Mouse (Mus musculus) layer of hippocampus, adult 18-20 months (tissue): Measurements from ENCODE around the gene Gm7879. TPM values are rescaled to one million over a fixed set of nuclear protein-coding genes. Genes with fewer than 3 reads are reported as not detected.
"Not testable (repeated sequence)": the region's sequence is repeated elsewhere in the genome, so short reads cannot be mapped to it uniquely, and the experiment has no call there.

ENCODE experiments used
- DNase-seq, 2 experiments: peaks; one replicate each; pipeline ENCODE4 v3.0.0; 2022; ENCODE audit warnings: low spot score in 2 of 2
- long read RNA-seq: library from polyadenylated mRNA; stranded (forward); transcript quantifications from one replicate; pipeline ENCODE4 v2.0.0, GENCODE M21; 2021
- total RNA-seq, 2 experiments: library from RNA; stranded (reverse); gene quantifications; 2 replicates each; pipeline ENCODE4 v1.2.3; 2021

Gene Gm7879
- 10 to 100 TPM; 10.7 to 14.8 TPM for total RNA-seq
- long read RNA-seq, partial matches to known transcripts = 0 of 1 reads
- long read RNA-seq, other reads (novel, unspliced or antisense) = 0 of 1 reads

DNA sequence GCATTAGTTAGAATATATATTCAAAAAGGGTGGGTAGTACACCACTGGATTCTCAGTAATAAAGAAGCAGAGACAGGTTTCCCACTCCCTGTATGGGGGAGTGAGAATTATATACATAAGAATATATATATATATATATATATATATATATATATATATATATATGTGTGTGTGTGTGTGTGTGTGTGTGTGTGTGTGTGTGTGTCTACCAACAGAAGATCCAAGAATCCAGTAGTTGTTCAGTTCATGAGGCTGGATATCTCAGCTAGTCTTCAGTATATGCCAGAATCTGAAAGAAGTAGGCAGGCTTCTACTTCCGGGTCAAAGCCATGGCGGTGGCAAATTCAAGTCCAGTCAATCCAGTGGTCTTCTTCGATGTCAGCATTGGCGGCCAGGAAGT is at the start of gene Gm7879:
Gene Gm7879, plus strand, starts transcription at position 301 of the 400 bp plus-strand sequence.
- not testable (repeated sequence) for DNase-seq

GRCm38 (mm10) chr5:43863642-43864041 is 49.3 kb upstream of the Gm7879 start:
- DNase-seq = no peak

- DNase-seq = no peak
These were observed 47.6 kb upstream of the Gm7879 start for GRCm38 (mm10) chr5:43865316-43865715.

DNA sequence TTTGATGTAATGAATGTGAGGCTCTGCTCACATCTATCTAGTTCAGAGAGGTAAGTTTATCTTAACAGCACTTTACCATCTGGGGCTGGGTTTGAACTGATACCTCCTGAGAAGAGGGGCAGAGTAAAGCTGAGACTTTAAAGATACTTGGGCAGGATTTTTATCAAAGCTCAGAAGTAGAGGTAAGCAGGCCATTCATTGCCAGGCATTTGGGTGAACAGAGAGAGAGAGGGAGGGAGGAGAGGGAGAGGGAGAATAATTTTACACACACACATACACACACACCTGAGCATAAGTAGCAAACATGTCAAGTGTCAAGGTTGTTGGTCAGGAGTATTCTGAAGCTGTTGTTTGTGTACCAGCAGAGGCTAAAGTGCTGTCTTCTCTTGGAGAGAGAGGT is 44.7 kb upstream of the Gm7879 start, which contains the start of gene Cd38:
Gene Cd38, plus strand, starts transcription at position 301 of the 400 bp plus-strand sequence.
- no peak for DNase-seq

DNA sequence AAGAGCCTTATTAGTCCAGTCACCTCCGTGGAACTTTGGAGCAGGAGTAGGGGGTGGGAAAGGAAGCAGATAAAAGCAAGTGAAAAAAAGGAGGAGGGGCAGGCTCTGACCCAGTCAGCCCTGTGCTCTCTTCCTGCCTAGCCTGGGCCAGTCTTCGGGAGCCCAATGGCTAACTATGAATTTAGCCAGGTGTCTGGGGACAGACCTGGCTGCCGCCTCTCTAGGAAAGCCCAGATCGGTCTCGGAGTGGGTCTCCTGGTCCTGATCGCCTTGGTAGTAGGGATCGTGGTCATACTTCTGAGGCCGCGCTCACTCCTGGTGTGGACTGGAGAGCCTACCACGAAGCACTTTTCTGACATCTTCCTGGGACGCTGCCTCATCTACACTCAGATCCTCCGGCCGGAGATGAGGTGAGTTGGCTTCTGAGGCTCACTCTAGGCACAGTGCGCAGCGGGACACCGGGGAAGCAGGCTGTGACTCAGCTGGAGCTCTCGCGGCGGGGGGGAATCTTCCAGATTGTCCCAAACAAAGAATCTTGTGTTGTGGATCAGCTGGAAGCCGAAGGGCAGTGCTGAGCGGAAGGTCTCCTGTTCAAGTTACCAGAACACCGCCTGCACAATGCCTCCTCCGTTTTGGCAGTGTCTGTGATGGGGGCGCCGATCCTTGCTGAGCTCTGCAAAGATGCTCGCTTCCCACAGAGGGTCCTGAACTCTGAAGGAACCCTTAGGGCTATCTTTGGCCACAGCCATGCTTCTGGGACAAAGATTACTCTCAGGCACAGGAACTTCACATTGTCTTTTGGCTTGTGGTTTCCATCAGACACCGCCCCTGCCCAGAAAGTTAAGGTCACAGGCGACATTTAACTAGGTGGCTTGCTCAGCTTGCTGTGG is 44.0 kb upstream of the Gm7879 start:
- DNase-seq = peak in 1 of 2 experiments; percentile 19

DNA sequence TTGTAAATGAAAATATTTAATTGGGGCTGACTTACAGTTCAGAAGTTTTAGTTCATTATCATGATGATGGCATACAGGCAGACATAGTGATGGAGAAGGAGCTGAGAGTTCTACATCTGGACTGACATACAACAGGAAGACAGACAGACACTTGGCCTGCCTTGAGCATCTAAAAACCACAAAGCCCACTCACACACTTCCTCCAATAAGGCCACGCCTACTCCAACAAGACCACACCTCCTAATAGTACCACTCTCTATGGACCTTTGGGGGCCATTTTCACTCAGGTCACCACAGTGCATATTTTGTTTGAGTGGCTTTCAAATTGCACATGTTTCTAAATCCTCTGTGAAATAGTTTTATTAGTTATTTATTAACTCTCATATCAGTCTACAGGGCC is 41.1 kb upstream of the Gm7879 start:
- DNase-seq = no peak

GRCm38 (mm10) chr5:43872652-43873051 is 40.3 kb upstream of the Gm7879 start:
- DNase-seq = no peak

DNA sequence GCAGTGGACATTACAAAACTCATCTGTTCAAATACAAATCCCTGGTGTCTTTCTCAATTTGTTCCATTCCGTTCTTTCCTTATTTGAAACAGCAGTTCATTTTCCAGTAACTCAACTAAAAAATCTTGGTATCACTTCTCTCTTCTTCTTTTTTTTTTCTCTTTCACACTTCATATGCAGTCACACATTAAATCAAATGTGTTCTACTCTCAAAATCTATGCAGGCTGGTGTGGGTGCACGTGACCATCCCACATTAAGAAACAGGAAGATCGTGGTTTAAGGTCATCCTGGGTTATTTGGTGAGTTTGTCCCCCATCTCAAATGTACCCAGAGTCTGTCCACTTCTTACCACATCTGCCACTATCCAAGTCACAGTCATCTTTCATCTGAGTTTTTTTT is 30.9 kb upstream of the Gm7879 start:
- no peak for DNase-seq

DNA sequence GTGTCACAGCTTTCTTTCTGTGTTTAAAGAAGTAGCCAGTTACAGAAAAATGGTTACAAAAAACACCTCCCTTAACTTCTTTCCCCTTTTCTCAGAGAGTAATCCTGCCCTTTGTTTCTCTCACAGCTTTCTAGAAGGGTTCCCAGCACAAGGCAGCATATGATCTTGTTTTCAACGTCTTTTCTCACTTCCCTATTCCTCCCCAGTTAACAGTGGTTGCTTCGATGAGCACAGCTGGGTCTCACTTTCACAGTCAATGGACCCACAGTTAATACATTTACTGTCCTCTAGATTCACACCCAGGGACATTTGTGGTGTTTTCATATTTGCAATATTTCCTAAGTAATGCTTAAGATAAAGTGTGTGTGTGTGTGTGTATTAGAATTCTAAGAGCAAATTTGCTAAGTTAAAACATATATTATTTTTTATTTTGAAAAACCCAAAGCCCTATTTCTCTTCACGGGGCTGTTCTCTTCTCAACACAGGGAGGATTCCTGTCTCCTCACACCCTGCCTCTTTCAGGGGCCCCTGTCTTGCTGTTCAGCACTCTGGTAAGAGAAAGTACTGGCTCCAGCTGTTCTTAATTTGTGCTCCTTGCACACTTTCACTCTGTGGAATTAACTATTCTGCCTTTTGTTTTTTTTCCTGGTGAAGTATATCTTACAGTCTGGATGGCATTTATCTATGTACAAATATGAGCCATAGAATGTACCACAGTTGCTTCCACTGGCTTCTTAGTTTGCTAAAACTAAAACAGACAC is 27.7 kb upstream of the Gm7879 start:
- no peak for DNase-seq

- DNase-seq = peak in 1 of 2 experiments; percentile 74
These were observed 20.6 kb upstream of the Gm7879 start for GRCm38 (mm10) chr5:43892386-43892785.

- peak in 1 of 2 experiments; percentile 47 for DNase-seq
These were observed 18.8 kb upstream of the Gm7879 start for GRCm38 (mm10) chr5:43894113-43894512.

DNA sequence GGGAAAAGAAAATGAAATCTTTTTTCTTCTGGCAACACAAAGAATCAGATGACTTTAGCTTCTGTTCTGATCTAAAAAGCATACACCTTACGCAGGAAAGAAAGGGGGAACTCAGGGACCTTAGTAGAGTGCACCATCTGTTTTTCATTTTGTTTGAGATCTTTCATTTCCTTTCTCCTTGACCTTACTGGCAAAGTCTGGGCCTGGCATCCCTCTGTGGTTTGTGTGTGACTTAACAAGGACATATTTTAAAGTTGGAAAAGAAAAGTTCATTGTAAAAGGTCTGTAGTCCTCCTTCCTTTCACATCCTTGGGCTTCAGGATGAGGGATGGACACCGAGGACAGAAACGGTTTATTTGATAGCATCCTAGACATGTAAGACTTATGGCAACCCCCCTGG is 17.0 kb upstream of the Gm7879 start:
- DNase-seq = no peak

- DNase-seq = no peak
These were observed 8.3 kb upstream of the Gm7879 start for GRCm38 (mm10) chr5:43904685-43905084.

DNA sequence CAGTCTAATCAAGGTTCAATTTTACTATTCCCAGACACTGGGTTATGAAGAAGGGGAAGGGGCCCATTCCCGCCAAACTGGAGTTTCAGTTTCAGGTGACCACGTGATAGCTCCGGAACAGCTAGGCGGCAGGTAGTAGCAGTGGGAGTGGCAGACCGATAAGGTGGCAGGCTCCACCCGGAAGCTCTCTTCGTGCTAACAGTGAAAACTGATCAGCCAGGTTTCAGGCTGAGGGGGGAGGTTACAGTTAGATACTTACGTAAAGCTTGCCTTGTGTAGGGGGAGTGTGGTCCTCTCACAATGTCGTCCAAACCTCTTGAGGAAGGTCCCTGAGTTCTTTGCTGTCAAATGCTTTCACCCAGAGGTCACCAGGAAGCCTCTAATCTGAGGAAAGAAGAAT is 3.7 kb upstream of the Gm7879 start:
- DNase-seq = no peak

DNA sequence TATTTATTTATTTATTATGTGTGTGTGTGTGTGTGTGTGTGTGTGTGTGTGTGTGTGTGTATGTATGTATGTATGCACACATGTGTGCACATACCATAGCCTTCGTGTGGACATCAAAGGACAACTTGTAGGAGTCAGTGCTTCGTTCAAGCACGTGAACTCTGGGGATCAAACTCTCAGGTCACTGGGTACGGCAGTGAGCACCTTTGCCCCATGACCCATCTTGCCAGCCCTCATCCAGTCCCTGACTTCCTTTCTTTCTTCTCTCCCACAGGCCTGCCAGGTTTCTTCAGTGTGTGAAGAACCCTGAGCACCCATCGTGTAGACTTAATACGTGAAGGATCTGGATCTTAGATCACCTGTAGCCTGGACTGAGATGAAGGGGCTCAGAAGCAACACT is 2.9 kb upstream of the Gm7879 start:
- DNase-seq = no peak

DNA sequence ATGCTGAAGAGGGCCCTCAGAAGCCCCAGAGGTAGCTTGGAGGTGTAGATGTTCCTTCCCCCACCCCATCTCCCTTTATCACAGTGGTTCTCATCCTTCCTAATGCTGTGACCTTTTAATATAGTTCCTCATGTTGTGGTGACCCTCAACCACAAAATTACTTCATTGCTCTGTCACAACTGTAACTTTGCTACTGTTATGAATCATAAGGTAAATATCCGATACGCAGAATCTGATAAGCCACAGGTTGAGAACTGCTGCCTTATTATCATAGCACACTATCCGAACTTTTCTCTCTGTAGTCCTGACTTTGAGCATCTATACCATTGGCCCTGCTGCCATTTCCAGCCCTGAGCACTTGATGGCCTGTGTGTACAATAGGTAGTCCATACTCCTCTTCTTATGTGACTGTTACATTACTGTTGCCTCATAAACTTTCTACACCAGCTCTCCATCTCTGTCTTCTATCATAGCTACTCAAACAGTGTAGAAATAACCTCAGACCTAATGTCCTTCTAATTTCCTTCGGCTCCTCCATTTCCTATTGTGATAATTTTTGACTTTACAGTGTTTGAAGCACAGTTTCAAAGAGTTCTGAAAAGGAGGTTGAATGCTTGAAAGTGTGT is 2.4 kb downstream of the Gm7879 start:
- no peak for DNase-seq

DNA sequence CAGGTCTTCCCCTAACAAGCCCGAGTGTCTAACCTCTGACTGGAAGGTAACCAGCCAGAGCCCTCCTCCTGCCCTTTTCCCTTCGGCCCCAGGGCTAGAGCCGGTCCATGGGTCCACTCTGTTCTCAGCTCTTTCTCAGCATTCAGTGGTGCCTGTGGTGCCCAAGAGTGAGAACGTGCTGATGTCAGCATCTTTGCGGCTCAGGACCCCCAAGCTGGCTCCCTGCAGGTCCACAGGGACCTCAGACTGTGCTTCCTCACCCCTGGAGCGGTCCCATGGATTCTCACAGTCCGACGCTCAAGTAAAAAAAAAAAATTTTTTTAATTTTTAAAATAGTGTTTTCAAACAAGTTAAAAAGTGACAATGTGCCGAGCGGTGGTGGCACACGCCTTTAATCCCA is 8.9 kb downstream of the Gm7879 start:
- no peak for DNase-seq

DNA sequence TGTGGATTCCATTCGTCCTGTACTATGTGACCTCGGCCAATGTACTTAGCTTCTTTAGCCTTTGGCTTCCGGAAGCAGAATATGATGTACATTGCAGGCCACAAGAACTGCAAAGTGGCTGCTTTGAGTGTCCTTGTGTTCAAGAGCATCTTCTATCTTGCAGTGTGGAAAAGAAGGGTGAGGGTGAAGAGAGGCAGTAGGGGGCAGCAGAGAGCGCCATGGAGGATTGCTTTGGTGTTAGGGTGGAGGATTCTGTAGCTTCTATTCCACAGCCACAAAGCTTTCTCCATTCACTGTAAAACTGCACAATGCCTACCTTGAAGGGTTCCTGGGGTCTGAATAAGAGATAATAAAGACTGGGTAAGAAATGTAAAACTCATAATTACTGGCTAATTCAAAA is 11.0 kb downstream of the Gm7879 start:
- peak; percentile 35 to 76 for DNase-seq

GRCm38 (mm10) chr5:43927729-43928128 is 14.8 kb downstream of the Gm7879 start:
- DNase-seq = no peak

GRCm38 (mm10) chr5:43933269-43933668 is 20.3 kb downstream of the Gm7879 start:
- no peak for DNase-seq

GRCm38 (mm10) chr5:43947330-43947977 is 34.5 kb downstream of the Gm7879 start:
- DNase-seq = no peak
